Mouse (Mus musculus) kidney, adult 11 months (tissue): ENCODE results near the gene Cntfr.
"Not testable (repeated sequence)": the region's sequence is repeated elsewhere in the genome, so short reads cannot be mapped to it uniquely, and the experiment has no call there.

Experiments used
- DNase-seq: peaks from one replicate; pipeline ENCODE4 v3.0.0; 2022

The Cntfr gene

DNA sequence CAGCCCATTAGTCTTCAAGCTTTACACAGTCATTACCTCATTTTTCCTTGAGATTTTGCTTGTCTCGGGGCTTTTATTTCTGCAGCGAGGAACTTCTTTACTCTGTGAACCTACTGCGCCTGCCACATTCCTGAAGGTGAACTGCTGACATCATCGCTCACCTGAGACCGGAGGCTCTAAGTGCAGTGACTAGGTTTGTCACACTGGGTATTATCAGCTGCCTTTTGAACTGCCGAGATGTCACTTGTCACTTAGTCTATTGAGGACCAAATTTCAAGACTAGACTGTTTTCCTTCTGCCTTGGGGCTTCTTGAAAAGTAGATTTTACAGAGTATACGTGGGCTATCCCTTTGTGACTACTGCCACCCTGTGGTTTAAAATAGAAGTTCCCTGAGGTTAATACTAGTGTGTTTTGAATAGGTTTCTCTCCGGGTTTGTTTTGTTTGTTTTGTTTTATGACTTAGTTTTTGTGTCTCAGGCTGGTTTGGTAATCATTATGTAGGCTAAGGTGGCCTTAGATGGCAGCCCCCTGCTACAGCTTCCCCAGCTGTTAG is 11.4 kb upstream of the Cntfr start:
- DNase-seq, result peak; percentile 43

DNA sequence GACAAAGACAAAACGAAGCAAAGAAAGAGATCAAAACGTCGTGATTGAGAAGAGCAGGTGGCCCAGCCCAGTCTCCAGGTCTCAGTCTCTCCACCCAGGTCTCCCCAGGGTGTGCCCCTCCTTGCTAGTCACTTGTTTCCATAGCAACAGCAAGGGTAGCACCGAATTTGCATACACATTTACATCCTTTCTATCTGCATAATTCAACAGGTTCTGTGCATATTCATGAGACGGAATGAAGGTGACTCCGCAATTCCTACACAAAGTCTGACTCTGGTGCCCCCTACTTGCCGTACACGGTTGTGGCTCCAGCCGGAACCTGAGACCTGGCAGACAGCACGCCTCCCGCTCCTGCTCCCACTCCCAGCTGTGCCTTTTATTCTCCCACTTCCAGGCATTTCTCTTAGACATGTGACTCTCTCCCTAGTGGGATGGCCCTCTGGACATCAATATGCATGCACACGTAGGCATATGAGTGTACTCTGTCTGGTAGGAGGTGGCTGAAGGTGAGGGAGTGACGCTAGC is 10.2 kb upstream of the Cntfr start:
- DNase-seq, result peak; percentile 86

DNA sequence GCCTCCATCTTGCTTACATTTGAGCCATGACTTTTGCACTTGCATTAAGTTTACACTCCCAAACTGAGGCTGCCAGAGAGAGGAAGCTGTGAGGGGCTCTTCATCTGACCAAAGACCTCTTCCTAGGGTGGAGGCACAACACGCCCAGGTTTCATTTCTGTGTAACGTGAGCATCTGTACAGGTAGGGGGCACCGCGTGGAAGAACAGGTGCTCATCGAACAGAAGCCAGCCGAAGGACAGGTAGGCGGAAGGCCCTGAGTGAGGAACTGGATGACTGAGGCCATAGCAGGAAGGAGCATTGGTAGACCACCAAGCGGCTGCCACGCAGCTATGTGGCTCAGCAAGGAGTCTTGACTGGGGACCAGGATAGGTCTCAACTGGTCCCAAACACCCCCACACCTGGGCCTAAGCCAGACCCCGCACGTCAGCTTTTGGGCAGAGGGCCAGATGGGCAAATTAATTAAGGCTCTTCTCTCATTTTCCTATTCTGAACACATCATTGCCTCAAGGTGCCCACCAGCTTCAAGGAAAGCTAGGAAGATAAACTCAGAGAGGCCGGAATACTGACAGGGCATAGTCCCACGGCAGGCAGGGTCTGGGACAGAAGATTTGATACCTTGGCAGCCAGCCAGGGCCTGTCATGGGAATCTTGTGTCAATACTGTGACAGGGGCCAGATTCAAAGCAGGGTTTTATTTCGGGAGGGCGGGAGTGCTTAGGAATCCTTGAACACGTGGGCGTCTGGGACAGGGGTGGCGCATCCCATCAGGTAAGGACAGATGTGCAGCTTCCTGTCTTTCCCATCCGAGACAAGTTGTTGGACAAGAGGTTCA is 9.2 kb upstream of the Cntfr start:
- no peak for DNase-seq

DNA sequence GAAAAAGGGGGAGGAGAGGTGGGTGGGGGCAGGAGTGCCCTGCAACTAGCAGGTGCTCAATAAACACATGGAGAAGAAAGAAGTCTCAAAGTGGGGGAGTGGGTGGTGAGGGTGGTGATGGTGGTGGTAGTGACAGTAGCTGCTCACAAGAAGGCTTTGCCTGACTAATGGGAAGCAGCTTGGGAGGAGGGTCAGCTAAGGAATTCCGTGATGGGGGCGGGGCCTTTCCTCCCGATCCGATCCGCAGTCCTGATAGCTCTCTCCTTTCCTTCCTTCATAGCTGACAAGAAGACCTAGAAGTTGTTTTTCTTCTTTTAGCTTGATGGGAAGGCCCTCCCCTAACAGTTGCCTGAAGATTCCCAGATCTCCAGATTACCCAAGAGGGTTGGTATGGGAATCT is 7.8 kb upstream of the Cntfr start:
- no peak for DNase-seq

DNA sequence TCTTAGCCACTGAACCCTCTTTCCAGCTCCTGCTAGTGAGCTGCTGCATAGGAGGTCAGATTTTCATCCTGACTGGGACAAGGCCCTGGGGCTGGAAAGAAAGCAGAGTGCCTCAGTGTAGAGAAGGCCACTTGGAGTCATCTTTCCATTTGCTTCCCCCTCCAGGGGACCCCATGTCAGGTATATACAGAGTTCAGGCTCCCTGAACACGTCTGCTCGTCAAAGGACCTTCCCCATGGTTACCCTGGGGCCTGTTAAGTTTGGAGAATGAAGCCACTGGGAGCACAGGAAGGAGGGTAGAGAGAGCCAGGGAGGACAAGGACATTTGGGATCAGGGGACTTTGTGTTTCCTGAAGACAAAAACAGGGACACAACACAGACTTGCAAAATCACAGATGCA is 5.3 kb upstream of the Cntfr start:
- not testable (repeated sequence) for DNase-seq

DNA sequence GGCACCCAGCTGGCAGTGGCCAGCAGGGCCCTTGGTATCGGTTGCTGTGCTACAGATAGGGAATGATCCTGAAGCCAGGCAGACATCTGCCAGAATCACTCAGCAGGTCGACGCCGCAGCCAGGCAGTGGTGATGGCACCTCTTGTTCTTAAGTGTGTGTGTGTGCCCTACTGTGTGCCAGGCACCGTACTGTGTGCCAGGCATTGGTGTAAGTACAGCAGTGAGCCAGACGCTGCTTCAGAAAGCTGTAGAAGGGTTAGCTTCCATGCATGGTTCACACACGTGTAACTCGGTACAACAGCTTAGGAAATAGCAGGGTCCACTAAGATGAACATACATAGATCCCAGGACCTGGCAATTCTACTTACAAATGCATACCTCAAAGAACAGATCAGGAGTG is 3.3 kb upstream of the Cntfr start:
- DNase-seq, result not testable (repeated sequence)

DNA sequence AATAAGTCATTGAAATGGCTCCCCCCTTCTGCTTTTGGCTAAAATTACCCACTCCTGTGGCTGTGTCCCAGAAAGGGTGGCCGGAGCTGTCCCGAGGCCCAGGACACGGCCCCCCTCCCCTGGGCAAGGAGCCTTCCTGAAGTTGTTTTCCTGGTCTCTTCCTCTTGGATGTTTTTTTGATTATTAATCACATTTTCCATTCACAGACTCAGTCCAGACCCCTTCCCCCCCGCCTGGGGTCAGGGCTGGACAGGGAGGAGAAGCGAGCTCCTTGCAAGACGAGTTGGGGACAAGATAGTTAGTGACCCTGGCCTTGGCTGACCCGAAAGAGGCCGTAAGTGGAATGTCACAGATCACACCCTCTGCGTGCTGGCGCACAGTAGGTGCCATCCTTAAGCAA is 2.9 kb upstream of the Cntfr start, which contains the start of gene Il11ra1:
Gene Il11ra1, plus strand, starts transcription at position 207 of the 400 bp plus-strand sequence.
- DNase-seq, result not testable (repeated sequence)

DNA sequence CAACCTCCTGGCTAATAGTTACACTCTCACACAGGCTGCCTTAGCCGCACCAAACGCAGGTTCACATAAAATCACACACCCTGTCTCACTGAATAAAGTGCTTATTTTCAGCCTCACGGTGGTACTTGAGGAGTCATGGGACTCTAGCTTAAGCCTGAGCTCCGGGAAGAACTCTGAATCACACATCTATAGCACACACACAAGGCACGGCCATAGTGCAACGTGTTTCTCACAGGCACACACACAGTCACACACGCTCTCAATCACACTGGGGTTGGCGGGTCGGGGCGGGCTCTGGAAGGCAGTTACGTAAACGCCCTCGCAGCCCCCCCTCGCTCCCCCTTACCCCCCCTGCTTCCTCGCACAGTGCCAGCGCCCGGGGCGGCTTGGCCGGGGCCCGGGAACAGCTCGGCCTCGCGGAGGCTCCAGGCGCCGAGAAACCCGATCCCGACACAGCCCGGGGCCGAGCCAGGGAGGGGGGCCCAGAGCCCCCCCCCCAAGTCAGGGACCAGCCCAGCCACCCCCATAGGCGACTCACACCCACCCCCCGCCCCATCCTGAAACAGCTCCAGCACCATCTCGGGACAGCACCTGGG is 1.6 kb upstream of the Cntfr start:
- peak; percentile 33 for DNase-seq

DNA sequence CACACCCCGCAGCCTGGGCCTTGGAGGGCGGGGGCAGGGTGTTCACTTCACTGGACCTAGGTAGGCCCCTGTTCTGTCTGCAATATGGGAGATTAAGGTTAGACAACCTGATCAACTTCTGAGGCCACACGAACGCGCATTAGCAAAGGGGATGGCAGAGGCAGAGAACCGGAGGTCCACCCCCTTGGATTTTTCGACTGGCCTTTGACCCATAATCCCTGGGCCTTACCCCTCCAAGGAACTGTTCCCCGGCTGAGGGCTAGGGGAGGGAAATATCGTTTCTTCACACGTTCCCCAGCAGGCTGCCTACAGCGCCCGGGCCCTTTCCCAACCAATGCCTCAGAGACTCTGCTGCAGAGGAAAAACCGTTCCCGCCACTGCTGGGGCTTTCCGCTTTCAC is 437 bp downstream of the Cntfr start:
- not testable (repeated sequence) for DNase-seq

DNA sequence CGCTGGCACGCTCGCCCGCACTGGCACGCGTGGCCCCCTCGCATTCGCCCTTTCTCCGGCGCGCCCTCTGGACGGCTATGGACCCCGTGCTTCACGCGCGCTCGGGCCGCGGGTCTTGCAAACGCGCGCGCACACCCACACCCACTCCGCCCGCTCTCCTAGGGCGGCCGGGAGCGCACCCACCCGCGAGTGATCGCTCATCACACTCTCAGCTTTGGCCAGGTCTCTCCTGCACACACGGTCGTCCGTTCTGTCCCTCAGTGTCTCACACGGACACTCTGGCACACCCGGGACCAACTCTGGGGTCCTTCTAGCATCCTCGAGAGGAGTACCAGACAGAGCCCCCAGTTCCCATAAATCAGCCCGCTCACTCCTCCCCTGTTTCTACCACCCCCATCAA is 1.1 kb downstream of the Cntfr start:
- DNase-seq, result not testable (repeated sequence)

DNA sequence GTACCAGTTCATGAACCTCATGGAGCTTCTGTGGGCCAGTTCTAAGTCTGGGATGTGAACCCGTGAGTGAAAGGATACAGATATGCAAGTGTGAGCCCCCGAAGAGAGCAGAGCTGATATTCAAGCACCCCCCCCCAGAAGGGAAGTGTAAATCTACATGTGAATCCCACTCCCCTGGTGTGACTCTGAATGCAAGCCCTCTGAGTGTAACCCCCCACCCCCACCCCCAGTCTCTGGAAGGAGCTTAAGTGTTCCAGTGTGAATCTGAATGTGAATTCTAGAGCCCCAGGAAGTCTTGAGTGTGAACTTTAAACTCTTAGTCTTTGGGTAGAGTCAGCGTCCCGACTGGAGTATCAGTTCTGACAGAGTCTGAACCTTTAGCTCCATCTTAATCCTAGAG is 3.4 kb downstream of the Cntfr start:
- DNase-seq, result not testable (repeated sequence)

DNA sequence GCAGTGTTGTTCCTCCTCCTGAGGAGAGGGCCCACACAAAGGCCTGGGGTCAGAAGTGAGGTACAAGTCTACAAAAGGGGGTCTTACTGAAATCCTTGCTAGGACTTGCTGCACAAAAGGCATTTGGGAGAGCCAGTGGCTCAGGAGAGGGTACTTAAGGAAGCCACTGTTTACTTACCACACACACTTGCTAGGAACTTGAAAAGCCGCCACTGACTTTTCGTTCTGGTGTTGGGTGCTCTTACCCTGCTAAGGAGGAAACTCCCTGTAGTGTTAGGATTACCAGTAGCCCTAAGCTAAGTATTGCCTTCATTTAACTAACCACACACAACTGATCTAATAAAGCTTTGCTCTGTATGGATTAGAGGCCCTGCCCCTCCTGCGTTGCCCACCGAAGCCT is 6.9 kb downstream of the Cntfr start:
- not testable (repeated sequence) for DNase-seq

DNA sequence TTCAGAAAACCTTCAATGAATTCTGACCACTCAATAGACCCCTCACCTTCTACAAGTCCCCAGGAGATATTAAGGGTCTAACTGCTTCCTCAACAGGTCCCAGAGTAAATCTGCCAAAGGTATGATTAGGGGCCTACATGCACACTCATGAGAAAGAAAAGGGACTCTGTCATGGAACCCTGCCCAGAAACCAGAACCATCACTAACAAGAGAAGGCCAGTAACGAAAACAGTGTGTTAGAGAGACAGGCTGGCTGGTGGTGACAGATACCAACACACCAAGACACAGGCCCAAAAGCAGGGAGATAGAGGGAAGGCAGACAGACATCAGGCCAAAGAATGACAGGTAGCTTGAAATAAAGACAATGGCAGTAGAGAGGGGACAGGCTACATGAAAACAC is 8.3 kb downstream of the Cntfr start:
- not testable (repeated sequence) for DNase-seq

DNA sequence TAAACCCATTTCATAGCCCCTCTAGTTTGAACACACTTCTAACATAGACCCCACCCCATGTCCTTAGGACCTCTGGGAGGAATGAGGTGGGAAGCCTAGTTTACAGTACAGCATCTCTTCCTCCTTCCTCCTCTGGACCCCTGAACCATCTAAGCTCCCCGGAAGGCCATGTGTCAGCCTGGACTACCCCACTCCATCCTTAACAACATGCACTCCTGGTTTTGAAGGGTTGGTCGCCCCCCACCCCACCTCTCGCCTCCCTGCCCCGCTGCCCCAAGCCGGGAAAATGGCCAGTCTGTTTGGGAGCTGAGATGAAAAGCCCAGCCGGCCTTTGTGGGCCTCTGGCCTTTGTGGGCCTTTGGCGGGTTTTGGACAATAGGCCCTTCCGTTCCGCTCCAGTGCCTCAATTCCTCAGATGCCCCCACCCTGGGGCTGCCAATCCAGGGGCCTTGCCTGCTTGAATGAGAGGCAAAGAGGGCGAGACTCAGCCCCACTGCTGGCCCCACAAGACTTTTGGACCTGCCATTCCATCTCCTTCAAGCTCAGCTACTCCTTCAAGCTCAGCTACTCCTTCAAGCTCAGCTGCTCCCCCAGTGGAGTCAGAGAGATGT is 10.9 kb downstream of the Cntfr start:
- not testable (repeated sequence) for DNase-seq

DNA sequence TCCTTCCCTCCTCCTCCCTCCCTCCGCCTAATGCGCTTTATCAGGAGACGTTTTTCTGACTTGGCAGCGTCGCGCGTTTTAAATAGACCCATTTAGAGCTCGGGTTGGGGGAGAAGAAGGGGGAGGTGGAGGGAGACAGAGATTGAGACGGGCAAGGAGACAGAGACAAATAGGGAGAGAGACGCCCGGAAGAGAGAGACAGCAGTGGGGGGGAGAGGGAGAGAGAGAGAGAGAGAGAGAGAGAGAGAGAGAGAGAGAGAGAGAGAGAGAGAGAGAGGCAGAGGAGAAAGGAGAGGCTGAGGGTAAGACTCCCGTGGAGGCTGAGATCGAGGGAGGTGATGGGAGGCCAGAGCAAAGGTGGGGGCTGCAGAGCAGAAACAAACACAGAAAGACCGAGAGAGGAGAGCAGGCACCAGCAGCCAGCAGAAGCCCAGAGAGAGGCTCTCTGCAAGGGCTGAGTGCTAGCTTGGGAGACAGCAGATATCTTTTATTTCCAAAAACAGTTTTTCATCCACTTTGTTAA is 11.9 kb downstream of the Cntfr start:
- not testable (repeated sequence) for DNase-seq

DNA sequence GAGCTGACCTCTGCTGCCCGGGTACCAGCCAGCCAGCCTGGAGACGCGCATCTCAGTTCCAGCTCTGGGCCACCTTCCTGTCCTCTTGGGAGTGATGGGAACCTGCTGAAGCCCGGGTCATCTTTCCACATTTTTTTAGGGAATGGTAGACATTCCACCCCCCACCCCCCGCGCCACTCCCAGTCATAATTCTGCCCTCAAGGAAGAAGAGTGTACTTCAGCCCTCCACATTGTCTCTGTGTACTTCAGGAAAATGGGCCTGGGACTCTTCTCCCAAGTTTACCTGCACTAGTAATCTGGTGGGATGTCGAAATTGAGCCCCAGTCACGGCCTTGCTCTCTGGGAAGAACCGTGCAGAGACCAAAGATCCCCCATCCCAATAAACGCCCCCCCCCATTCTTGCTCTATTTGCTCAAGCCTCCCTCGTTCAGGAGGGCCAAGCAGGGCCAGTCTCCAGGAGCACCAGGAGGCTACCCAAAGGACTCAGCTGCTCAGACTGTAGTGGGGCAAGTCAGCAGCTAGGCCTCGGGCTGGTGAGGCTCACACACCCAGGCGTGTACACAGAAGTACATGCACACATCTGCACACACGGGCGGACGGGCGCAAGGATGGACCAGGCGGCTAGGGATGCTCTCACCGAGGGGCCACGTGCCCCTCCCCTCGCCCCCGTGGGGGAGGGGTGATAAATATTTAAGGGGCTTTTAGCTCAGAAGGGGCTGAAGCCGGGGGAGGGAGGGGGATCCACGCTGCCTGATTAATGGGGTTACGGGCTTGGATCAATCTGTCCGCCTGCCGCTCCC is 12.6 kb downstream of the Cntfr start:
- DNase-seq, result not testable (repeated sequence)

DNA sequence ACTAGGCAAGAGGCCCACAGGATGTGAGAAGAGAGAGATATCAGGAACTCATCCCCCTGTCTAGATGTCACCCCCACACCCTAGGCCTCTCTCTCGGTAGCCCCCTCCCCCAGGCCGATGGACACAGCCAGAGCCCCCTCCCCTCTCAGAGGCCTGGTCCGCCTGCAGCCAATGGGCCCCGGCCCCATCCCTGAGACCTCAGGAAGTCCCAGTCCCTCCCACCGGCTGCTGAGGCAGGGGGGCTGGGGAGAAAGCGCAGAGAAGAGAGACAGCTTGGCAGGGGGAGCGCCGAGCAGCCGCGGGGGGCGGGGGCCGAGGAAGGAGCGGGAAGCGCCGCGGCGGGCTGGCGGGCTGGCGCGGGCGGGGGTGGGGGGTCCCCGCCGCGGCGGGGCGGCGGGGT is 13.6 kb downstream of the Cntfr start:
- DNase-seq, result not testable (repeated sequence)

DNA sequence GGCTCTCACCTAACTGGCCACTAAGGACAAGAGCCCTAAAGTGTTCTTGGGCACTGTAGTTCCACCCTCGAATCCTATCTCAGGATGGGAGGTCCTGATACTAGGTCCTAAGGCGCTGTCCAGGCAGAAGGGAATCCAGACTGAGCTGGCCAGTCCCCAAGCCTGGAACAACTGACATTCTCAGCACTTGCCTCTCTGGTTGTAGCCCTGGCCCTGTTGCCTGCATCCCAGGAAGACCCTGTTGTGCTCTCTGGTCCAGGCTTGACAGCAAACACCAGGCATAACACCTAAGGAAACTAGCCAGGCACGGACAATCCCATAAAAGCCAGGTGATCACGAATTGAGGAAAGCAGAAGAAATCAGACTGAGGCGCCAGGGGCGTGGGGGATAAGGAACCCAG is 14.1 kb downstream of the Cntfr start:
- no peak for DNase-seq

DNA sequence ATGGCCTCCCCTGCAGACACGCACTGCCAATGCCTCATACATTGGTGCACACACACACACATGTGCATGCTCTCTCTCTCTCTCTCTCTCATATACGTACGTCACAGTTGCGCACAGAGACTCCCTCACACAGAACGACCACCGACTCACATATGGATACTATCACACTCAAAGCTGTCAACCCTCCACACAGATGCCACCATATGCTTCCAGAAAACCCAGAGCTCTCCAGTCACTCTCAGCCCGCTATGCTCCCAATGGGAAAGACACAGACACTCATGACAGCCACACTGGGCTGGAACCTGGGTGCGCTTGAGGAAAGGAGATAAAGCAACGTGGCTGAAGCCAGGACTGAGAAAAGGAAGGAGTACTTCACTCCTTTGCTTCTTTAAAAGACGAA is 14.9 kb downstream of the Cntfr start:
- no peak for DNase-seq

DNA sequence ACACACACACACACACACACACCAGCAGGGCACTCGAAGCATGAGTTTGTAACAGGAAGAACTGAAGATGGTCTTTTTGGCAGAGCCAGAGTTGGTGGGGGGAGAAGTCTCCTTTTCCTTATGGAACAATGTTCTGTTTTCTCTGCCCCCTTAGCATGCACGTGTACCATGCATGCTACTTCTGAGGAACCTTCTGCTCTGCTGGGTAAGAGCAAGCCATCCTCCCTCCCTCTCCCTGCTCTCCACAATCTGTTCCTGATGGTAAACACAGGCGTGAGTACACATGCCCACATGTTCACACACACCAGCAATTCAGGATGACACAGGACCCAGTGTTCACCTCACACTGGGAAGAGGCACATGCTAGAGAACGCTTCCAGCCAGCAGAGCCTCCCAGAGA is 15.7 kb downstream of the Cntfr start:
- DNase-seq, result no peak

DNA sequence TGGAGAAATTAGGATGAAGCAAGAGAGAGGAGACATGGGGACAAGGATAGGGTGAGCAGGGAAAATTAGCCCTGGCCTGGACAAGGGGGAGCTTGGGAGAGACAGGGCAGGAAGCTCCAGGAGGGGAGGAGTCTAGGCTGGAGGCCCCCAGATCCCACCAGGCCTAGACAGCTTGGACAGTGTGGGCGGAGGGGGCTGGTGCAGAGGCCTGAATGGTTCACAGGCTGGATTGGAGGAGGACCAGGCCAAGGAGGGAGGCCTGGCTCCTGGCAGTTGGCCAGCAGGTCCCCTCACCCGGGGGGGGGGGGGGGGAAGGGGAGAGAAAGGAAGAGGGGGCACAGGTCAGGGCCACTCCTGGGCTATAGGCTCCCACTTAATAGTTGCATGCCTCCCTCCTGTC is 17.6 kb downstream of the Cntfr start:
- DNase-seq, result no peak

DNA sequence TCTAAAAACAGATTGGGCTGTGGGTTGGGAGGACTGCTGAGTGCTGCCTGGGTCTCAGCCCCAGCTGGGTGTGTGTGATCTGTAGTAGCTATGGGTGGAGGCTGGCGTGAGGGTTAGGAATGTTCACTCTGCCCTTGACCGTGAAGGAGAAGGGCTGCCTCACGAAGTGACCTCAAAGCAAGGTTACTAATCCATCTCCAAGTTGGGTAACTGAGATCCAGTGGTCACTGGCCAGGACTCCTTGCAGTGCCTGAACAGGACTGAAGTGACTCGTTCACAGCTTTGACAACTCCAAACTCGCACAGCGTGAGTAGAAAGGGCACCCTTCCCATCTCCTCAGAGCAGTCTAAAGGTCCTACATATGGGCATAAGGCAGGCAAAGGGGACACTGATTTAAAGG is 18.0 kb downstream of the Cntfr start:
- no peak for DNase-seq
